Mouse (Mus musculus): ENCODE measurements around the gene Aplp2.

DNA sequence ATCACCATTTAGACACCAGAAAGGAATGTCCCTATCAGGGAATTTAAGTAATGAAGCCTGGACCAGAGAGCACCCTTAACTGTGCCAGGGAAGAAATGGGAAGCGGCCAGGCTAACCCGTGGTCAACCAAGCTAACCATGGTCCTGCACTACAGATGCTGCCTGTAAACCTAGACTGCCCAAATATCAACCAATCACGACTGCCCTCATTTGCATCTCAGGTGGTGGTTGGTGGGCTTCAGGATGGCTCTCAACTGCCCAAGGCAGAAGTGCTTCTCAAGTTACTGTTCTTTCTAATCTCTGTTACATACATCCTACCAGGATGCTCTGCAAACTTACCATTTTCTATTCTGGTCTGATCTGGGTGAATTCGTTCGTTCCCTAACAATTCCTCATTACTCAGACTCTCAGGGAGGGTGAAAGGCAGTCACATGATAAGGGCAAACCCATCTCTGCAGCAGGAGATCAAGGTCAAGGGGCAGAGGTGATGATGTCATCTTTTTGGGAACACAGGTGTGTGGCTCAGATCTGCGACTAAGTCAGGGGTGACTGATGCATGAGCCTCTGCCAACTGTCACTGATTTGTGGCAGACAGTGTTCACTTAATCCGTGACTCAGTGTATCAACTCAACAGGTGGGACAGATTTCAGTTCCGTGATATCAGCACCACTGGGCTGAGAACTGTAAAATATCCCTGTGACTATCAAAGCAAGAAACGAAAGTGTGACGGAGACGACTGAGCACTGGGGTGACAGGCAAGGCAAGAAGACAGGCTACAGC lies 92.9 kb downstream of the Aplp2 start:
- TF ChIP-seq CTCF (IDR thresholded peaks at IDR 0.05; ENCODE audit: low read depth, low read length), result no peak
- TF ChIP-seq POLR2A (IDR thresholded peaks at IDR 0.05; ENCODE audit: extremely low read depth, insufficient read depth, low read length), result no peak
